Mouse (Mus musculus) lung, postnatal 36 days (tissue): ENCODE measurements around the gene Setd1a.
"Not testable (repeated sequence)": the region's sequence is repeated elsewhere in the genome, so short reads cannot be mapped to it uniquely, and the experiment has no call there.

Experiments used
- DNase-seq: peaks from one replicate; pipeline ENCODE4 v3.0.0; 2022; ENCODE audit warnings: mixed read lengths

Gene Setd1a

GRCm38 (mm10) chr7:127776426-127776825 is at the start of gene Setd1a:
Gene Setd1a, plus strand, starts transcription at chr7:127776670.
- peak; percentile 91 for DNase-seq

- no peak for DNase-seq
These were observed 48.6 kb upstream of the Setd1a start for GRCm38 (mm10) chr7:127727898-127728297.

GRCm38 (mm10) chr7:127730170-127730569 is 46.3 kb upstream of the Setd1a start:
- DNase-seq = no peak

GRCm38 (mm10) chr7:127732066-127732465 is 44.4 kb upstream of the Setd1a start, which contains the start of gene Ctf2:
Gene Ctf2, minus strand, starts transcription at chr7:127732166.
- not testable (repeated sequence) for DNase-seq

- peak; percentile 88 for DNase-seq
These were observed 32.0 kb upstream of the Setd1a start, which contains the start of gene Fbxl19 for GRCm38 (mm10) chr7:127744366-127745045. Gene Fbxl19, plus strand, starts transcription at chr7:127744543.

GRCm38 (mm10) chr7:127745251-127745651 is 31.2 kb upstream of the Setd1a start:
- DNase-seq = peak; percentile 98

GRCm38 (mm10) chr7:127745652-127746493 is 30.6 kb upstream of the Setd1a start:
- peak; percentile 99 for DNase-seq

- no peak for DNase-seq
These were observed 29.7 kb upstream of the Setd1a start for GRCm38 (mm10) chr7:127746494-127747491.

- DNase-seq = no peak
These were observed 28.8 kb upstream of the Setd1a start for GRCm38 (mm10) chr7:127747559-127748234.

- DNase-seq = no peak
These were observed 28.3 kb upstream of the Setd1a start for GRCm38 (mm10) chr7:127748235-127748560.

GRCm38 (mm10) chr7:127750131-127751127 is 26.0 kb upstream of the Setd1a start:
- DNase-seq = peak; percentile 50

GRCm38 (mm10) chr7:127751619-127752018 is 24.9 kb upstream of the Setd1a start:
- no peak for DNase-seq

GRCm38 (mm10) chr7:127752069-127752468 is 24.4 kb upstream of the Setd1a start:
- DNase-seq = no peak

GRCm38 (mm10) chr7:127753158-127753557 is 23.3 kb upstream of the Setd1a start:
- DNase-seq = no peak

GRCm38 (mm10) chr7:127753741-127754140 is 22.7 kb upstream of the Setd1a start:
- no peak for DNase-seq

- no peak for DNase-seq
These were observed 16.8 kb upstream of the Setd1a start for GRCm38 (mm10) chr7:127759716-127760115.

- no peak for DNase-seq
These were observed 16.0 kb upstream of the Setd1a start for GRCm38 (mm10) chr7:127760478-127760877.

- peak; percentile 82 for DNase-seq
These were observed 15.4 kb upstream of the Setd1a start for GRCm38 (mm10) chr7:127761026-127761425.

GRCm38 (mm10) chr7:127763642-127764041 is 12.8 kb upstream of the Setd1a start:
- DNase-seq = no peak

GRCm38 (mm10) chr7:127765756-127766155 is 10.7 kb upstream of the Setd1a start:
- DNase-seq = no peak
